Mouse (Mus musculus) MEL (cell line): ENCODE data around the gene D8Ertd738e. TPM values are rescaled to one million over a fixed set of nuclear protein-coding genes. Genes with fewer than 3 reads are reported as not detected.

Source experiments
- DNase-seq: peaks from one replicate; pipeline ENCODE4 v3.0.0; 2011; ENCODE audit warnings: low read depth, low spot score
- H3K27ac ChIP-seq: 2 replicates; pipeline ENCODE4 v1.5.1; 2012; ENCODE audit warnings: low read depth, mild to moderate bottlenecking, control low read depth, low read length, moderate library complexity; ENCODE audit not compliant: control insufficient read depth
- H3K27me3 ChIP-seq, 2 experiments: fragments of 150-350 bp in 1 of 2; sonication (generic) in 1 of 2; 2 replicates each; pipeline ENCODE4 v1.6.1; 2012; ENCODE audit warnings: low read length in 2 of 2, mild to moderate bottlenecking in 2 of 2, improper control_type of control experiment in 1 of 2, moderate library complexity in 1 of 2; ENCODE audit not compliant: insufficient read depth in 2 of 2, control insufficient read depth in 1 of 2
- H3K36me3 ChIP-seq, 2 experiments: 2 replicates each; pipeline ENCODE4 v1.6.1; 2012 to 2014; ENCODE audit warnings: low read length in 2 of 2, improper control_type of control experiment in 1 of 2, inconsistent platforms in 1 of 2, mild to moderate bottlenecking in 1 of 2; ENCODE audit not compliant: insufficient read depth in 2 of 2, control insufficient read depth in 1 of 2
- H3K4me1 ChIP-seq, 2 experiments: fragments of 150-350 bp in 1 of 2; sonication (generic) in 1 of 2; 2 replicates each; pipeline ENCODE4 v1.6.1; 2012; ENCODE audit warnings: low read length in 2 of 2, improper control_type of control experiment in 1 of 2, mild to moderate bottlenecking in 1 of 2; ENCODE audit not compliant: insufficient read depth in 2 of 2, control insufficient read depth in 1 of 2
- H3K4me3 ChIP-seq, 2 experiments: fragments of 150-350 bp in 1 of 2; sonication (generic) in 1 of 2; 2 replicates each; pipeline ENCODE4 v1.5.1; 2012; ENCODE audit warnings: low read depth in 2 of 2, low read length in 2 of 2, mild to moderate bottlenecking in 2 of 2, moderate library complexity in 2 of 2, control low read depth in 1 of 2, improper control_type of control experiment in 1 of 2; ENCODE audit not compliant: control insufficient read depth in 1 of 2, insufficient read depth in 1 of 2
- H3K79me2 ChIP-seq: 2 replicates; pipeline ENCODE4 v1.6.1; 2012; ENCODE audit warnings: mild to moderate bottlenecking, low read length, moderate library complexity; ENCODE audit not compliant: control insufficient read depth, poor library complexity, insufficient read depth
- H3K9ac ChIP-seq: 2 replicates; pipeline ENCODE4 v1.6.1; 2012; ENCODE audit warnings: low read depth, mild to moderate bottlenecking, control low read depth, low read length, moderate library complexity; ENCODE audit not compliant: control insufficient read depth, poor library complexity, severe bottlenecking
- H3K9me3 ChIP-seq: fragments of 150-350 bp; sonication (generic); replicated peaks from 2 replicates; pipeline ENCODE4 v1.6.1; 2012; ENCODE audit warnings: mild to moderate bottlenecking, low read length, improper control_type of control experiment, moderate library complexity; ENCODE audit not compliant: insufficient read depth
- ELF1 ChIP-seq: IDR thresholded peaks from 2 replicates; pipeline ENCODE4 v1.6.1; 2014; ENCODE audit warnings: low read depth, mild to moderate bottlenecking, inconsistent platforms, low read length, improper control_type of control experiment, moderate library complexity
- GATA1 ChIP-seq: IDR thresholded peaks from 2 replicates; pipeline ENCODE4 v1.6.1; 2011; ENCODE audit warnings: low read depth, low read length, improper control_type of control experiment
- MAFK ChIP-seq: IDR thresholded peaks from 2 replicates; pipeline ENCODE4 v1.6.1; 2011; ENCODE audit warnings: low read depth, mild to moderate bottlenecking, low read length, improper control_type of control experiment, borderline replicate concordance
- MAX ChIP-seq: IDR thresholded peaks from 2 replicates; pipeline ENCODE4 v1.6.1; 2011; ENCODE audit warnings: low read length, improper control_type of control experiment
- MXI1 ChIP-seq: IDR thresholded peaks from 2 replicates; pipeline ENCODE4 v1.6.1; 2011; ENCODE audit warnings: mild to moderate bottlenecking, low read depth, low read length, improper control_type of control experiment
- MYC ChIP-seq: IDR thresholded peaks from 2 replicates; pipeline ENCODE4 v1.6.1; 2011; ENCODE audit warnings: low read depth, mild to moderate bottlenecking, low read length, improper control_type of control experiment, moderate library complexity
- TBP ChIP-seq: IDR thresholded peaks from 2 replicates; pipeline ENCODE4 v1.8.0; 2011; ENCODE audit warnings: low read depth, low read length, improper control_type of control experiment
- TCF12 ChIP-seq: IDR thresholded peaks from 2 replicates; pipeline ENCODE4 v1.6.1; 2014; ENCODE audit warnings: low read depth, mild to moderate bottlenecking, inconsistent platforms, low read length, improper control_type of control experiment, moderate library complexity
- USF1 ChIP-seq: IDR thresholded peaks from 2 replicates; pipeline ENCODE4 v1.6.1; 2014; ENCODE audit warnings: low read depth, mild to moderate bottlenecking, inconsistent platforms, low read length, improper control_type of control experiment, moderate library complexity
- USF2 ChIP-seq, 2 experiments: IDR thresholded peaks; 2 replicates each; pipeline ENCODE4 v1.6.1; 2011 to 2012; ENCODE audit warnings: improper control_type of control experiment in 2 of 2, low read length in 2 of 2, borderline replicate concordance in 1 of 2, inconsistent platforms in 1 of 2, low read depth in 1 of 2, mild to moderate bottlenecking in 1 of 2; ENCODE audit not compliant: insufficient read depth in 1 of 2
- ZKSCAN1 ChIP-seq: IDR thresholded peaks from 2 replicates; pipeline ENCODE4 v1.6.1; 2012; ENCODE audit warnings: low read depth, mild to moderate bottlenecking, inconsistent platforms, low read length, improper control_type of control experiment, moderate library complexity
- polyA plus RNA-seq, 2 experiments: library from polyadenylated mRNA; stranded (reverse) in 1 of 2; unstranded in 1 of 2; fragments of >175 nt in 1 of 2; fragments of >200 nt in 1 of 2; gene quantifications; 2 replicates each; pipeline versions ENCODE4 v1.2.1 to v1.2.4; 2012; ENCODE audit warnings: low replicate concordance in 2 of 2, low read depth in 1 of 2; ENCODE audit not compliant: insufficient read length in 2 of 2, insufficient read depth in 1 of 2, missing spikeins in 1 of 2
- total RNA-seq: library from RNA; depleted of rRNA; stranded (reverse); fragments of 300-350 nt; gene quantifications from 2 replicates; pipeline ENCODE4 v1.2.3, GENCODE M21; 2012

The D8Ertd738e gene
- total and polyA plus RNA-seq, 3 experiments, result 149 to 164 TPM; not detected in 1

- TF ChIP-seq TBP, result 0 out of 2 replicates have a peak, but pooled peaks have one; percentile 19
- TF ChIP-seq, all 39 proteins: peak for 7
Measured at GRCm38 (mm10) chr8:84276447-84276846, 26.9 kb upstream of the D8Ertd738e start (continued).

GRCm38 (mm10) chr8:84273968-84274367 is 24.4 kb upstream of the D8Ertd738e start:
- Histone ChIP-seq H3K79me2 (peaks cover 7% of the 10 kb centered on the region), H3K9ac (no peak overlapping the region), H3K4me1 (peaks cover 15 to 25% of the 10 kb centered on the region in 2 experiments), H3K36me3 (peaks cover 0 to 17% of the 10 kb centered on the region in 2 experiments; a peak in 2 of 4 replicates), H3K27ac (no peak overlapping the region), H3K4me3 (no peak overlapping the region), H3K9me3 (no peaks in the 10 kb centered on the region), H3K27me3 (no peaks in the 10 kb centered on the region)
- no peak for TF ChIP-seq ZKSCAN1
- TF ChIP-seq ELF1, result no peak
- TF ChIP-seq USF2 (IDR thresholded peaks at IDR 0.05; ENCODE audit: borderline replicate concordance in 1 of 2, insufficient read depth in 1 of 2, low read depth in 1 of 2, low read length in 2 of 2), result no peak
- no peak for TF ChIP-seq MAX
- TF ChIP-seq GATA1, result no peak
- no peak for TF ChIP-seq MAFK
- no peak for DNase-seq

GRCm38 (mm10) chr8:84272302-84272701 is 22.8 kb upstream of the D8Ertd738e start:
- no peaks in the 10 kb centered on the region for H3K9me3 ChIP-seq
- peaks cover 15 to 25% of the 10 kb centered on the region in 2 experiments for H3K4me1 ChIP-seq
- TF ChIP-seq MYC (peak; percentile 78), USF1 (0 out of 2 replicates have a peak, but pooled peaks have one; percentile 4), MXI1 (peak; percentile 57), TCF12 (no peak), MAX (peak; percentile 74)
- TF ChIP-seq, all 39 proteins: peak for 4
- peaks cover 7% of the 10 kb centered on the region for H3K79me2 ChIP-seq
- H3K27ac ChIP-seq, result no peak overlapping the region
- H3K36me3 ChIP-seq, result peaks cover 0 to 17% of the 10 kb centered on the region in 2 experiments; a peak in 2 of 4 replicates
- no peak overlapping the region for H3K4me3 ChIP-seq
- H3K27me3 ChIP-seq, result no peaks in the 10 kb centered on the region
- peak; percentile 33 for DNase-seq
- no peak overlapping the region for H3K9ac ChIP-seq
